Mouse (Mus musculus) ES-E14 (cell line): ENCODE data around the gene Fam171a2. TPM values are rescaled to one million over a fixed set of nuclear protein-coding genes. Genes with fewer than 3 reads are reported as not detected.

ENCODE experiments used
- DNase-seq: peaks from one replicate; pipeline ENCODE4 v3.0.0-alpha.2; 2013; ENCODE audit warnings: low read depth, low spot score
- H3K27ac ChIP-seq: 2 replicates; pipeline ENCODE4 v1.5.1; 2012; ENCODE audit warnings: low read depth, mild to moderate bottlenecking, low read length, moderate library complexity, mixed read lengths; ENCODE audit not compliant: poor library complexity, insufficient read depth, severe bottlenecking
- H3K36me3 ChIP-seq: 2 replicates; pipeline ENCODE4 v1.6.1; 2012; ENCODE audit warnings: mild to moderate bottlenecking, low read length, moderate library complexity, mixed read lengths; ENCODE audit not compliant: control insufficient read depth, poor library complexity, insufficient read depth, severe bottlenecking
- H3K4me1 ChIP-seq, 2 experiments: fragments of 150-350 bp in 1 of 2; sonication (generic) in 1 of 2; 2 replicates each; pipeline ENCODE4 v1.6.1; 2012; ENCODE audit warnings: low read length in 2 of 2, mild to moderate bottlenecking in 1 of 2, mixed read lengths in 1 of 2; ENCODE audit not compliant: control insufficient read depth in 2 of 2, insufficient read depth in 2 of 2, poor library complexity in 1 of 2
- H3K4me3 ChIP-seq, 2 experiments: fragments of 150-350 bp in 1 of 2; sonication (generic) in 1 of 2; 2 replicates each; pipeline ENCODE4 v1.5.1; 2012; ENCODE audit warnings: low read length in 2 of 2, low read depth in 1 of 2, mild to moderate bottlenecking in 1 of 2, mixed read lengths in 1 of 2; ENCODE audit not compliant: insufficient read depth in 1 of 2, poor library complexity in 1 of 2, severe bottlenecking in 1 of 2
- H3K9ac ChIP-seq: 2 replicates; pipeline ENCODE4 v1.6.1; 2012; ENCODE audit warnings: low read depth, mild to moderate bottlenecking, low read length, mixed read lengths; ENCODE audit not compliant: poor library complexity, insufficient read depth, severe bottlenecking
- H3K9me3 ChIP-seq: fragments of 150-350 bp; sonication (generic); 2 replicates; pipeline ENCODE4 v1.6.1; 2012; ENCODE audit warnings: low read depth, mild to moderate bottlenecking, low read length; ENCODE audit not compliant: control insufficient read depth, insufficient read depth
- CHD2 ChIP-seq: IDR thresholded peaks from 2 replicates; pipeline ENCODE4 v1.6.1; 2014; ENCODE audit warnings: mild to moderate bottlenecking, low read depth, low read length, inconsistent platforms
- HCFC1 ChIP-seq: IDR thresholded peaks from 2 replicates; pipeline ENCODE4 v1.6.1; 2012; ENCODE audit warnings: low read length, inconsistent platforms, borderline replicate concordance; ENCODE audit not compliant: insufficient read depth
- MAFK ChIP-seq: IDR thresholded peaks from 2 replicates; pipeline ENCODE4 v1.6.1; 2014; ENCODE audit warnings: mild to moderate bottlenecking, low read depth, low read length, inconsistent platforms; ENCODE audit not compliant: insufficient read depth
- ZC3H11A ChIP-seq: IDR thresholded peaks from 2 replicates; pipeline ENCODE4 v1.6.1; 2012; ENCODE audit warnings: low read depth, mild to moderate bottlenecking, inconsistent platforms, low read length, borderline replicate concordance
- ZNF384 ChIP-seq: IDR thresholded peaks from 2 replicates; pipeline ENCODE4 v1.6.1; 2012; ENCODE audit warnings: low read depth, low read length, inconsistent platforms
- in situ Hi-C, 2 experiments: fragments of 600-800 bp; cut with MboI; formaldehyde crosslinking; loops; one replicate each; pipeline ENCODE4 v1.15.1; 2025; ENCODE audit warnings: low sequenced_read_pairs in 2 of 2, inconsistent platforms in 1 of 2; ENCODE audit not compliant: unreplicated experiment in 2 of 2
- total RNA-seq: library from RNA; depleted of rRNA; stranded (reverse); fragments of 300-350 nt; gene quantifications from 2 replicates; pipeline ENCODE4 v1.2.3, GENCODE M21; 2012

The Fam171a2 gene
- total RNA-seq, 1 experiment: 6.7 TPM

DNA sequence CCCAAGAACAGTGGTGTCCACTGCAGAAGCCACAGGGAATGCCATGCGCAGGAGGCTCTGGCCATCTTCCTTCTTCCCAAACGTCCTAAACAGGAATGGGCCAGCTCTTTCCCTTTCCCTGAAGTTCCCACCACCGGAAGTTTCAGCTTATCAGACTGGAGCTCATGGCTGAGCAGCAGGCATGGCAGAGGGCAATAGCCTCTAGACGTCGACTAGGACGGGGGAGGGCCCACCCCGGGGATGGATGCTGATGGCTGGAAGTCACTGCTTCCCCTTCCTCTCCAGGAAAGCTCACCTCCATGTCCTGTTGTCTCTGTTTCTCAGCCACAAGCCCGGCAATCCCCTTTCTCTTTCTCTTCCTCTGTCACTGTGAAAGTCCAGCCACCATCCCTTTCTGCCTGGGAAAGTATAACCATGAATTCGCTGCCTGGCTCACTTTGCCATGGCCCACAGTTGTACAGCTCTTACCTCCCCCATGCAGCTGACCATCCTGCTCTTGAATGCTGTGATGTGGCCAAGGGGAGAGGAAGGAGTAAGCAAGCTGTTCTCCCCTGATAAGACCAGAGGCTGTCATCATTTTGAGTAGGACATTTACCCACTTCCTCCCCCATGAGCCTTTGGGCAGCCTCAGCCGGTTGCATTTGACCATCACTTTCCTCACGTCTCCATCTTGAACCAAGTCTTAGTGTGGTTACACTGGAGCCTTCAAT, 22.3 kb upstream of the Fam171a2 start, which contains the start of gene Itga2b:
Gene Itga2b, minus strand, starts transcription at position 475 of the 710 bp plus-strand sequence.
- in situ Hi-C loops: no loop called here
- DNase-seq: no peak
- Histone ChIP-seq H3K4me1 (peaks cover 0 to 4% of the 10 kb centered on the region in 2 experiments; a peak in 1 of 4 replicates), H3K36me3 (no peaks in the 10 kb centered on the region), H3K27ac (no peak within 1 kb of the TSS), H3K4me3 (no peak within 1 kb of the TSS), H3K9ac (no peak within 1 kb of the TSS), H3K9me3 (no peaks in the 10 kb centered on the region)
- TF ChIP-seq HCFC1: no peak

GRCm38 (mm10) chr11:102467041-102467631, 19.7 kb upstream of the Fam171a2 start:
- H3K27ac ChIP-seq: no peak overlapping the region
- in situ Hi-C loops: no loop called here
- H3K9ac ChIP-seq: peak overlapping the region; percentile 65
- peaks cover 0 to 4% of the 10 kb centered on the region in 2 experiments; a peak in 1 of 4 replicates for H3K4me1 ChIP-seq
- peak overlapping the region; percentile 59 to 77 for H3K4me3 ChIP-seq
- H3K9me3 ChIP-seq: no peaks in the 10 kb centered on the region
- DNase-seq: peak; percentile 88
- H3K36me3 ChIP-seq: no peaks in the 10 kb centered on the region
- TF ChIP-seq ZC3H11A: no peak
- no peak for TF ChIP-seq MAFK
- no peak for TF ChIP-seq HCFC1
- no peak for TF ChIP-seq ZNF384
- TF ChIP-seq CHD2: no peak

GRCm38 (mm10) chr11:102465713-102466436, 18.4 kb upstream of the Fam171a2 start:
- Histone ChIP-seq H3K4me3 (no peak overlapping the region), H3K4me1 (peaks cover 0 to 4% of the 10 kb centered on the region in 2 experiments; a peak in 1 of 4 replicates), H3K9me3 (no peaks in the 10 kb centered on the region), H3K9ac (no peak overlapping the region), H3K27ac (no peak overlapping the region), H3K36me3 (no peaks in the 10 kb centered on the region)
- TF ChIP-seq MAFK: peak; percentile 44; the same call in 1 of the 2 replicates
- TF ChIP-seq ZC3H11A: no peak
- DNase-seq: no peak
- in situ Hi-C loops: no loop called here

DNA sequence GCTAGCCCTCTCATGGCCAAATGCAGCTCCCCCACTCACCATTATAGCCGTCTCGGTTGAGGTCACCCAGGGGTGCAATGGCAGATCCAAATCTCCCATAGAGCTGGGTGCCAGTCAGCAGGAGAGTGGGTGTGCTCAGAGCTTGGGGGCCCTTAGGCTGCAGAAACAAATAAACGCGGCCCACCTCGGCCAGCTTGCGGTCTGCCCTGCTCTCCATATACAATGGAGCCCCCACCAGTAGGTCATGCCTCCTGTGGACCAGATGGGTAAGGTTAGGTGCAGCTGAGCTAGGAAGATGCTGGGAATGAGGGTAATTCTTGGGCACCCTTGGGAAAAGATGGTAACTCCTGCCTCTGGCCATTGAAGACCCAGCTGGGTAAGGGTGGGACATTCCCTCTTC, 17.4 kb upstream of the Fam171a2 start:
- TF ChIP-seq ZNF384 (no peak), HCFC1 (no peak), MAFK (no peak), CHD2 (no peak), ZC3H11A (no peak)
- in situ Hi-C loops: no loop called here

More for the DNA sequence above, 17.4 kb upstream of the Fam171a2 start:
- Histone ChIP-seq H3K36me3 (no peaks in the 10 kb centered on the region), H3K4me1 (peaks cover 0 to 4% of the 10 kb centered on the region in 2 experiments; a peak in 1 of 4 replicates), H3K27ac (no peak overlapping the region), H3K9me3 (no peaks in the 10 kb centered on the region), H3K9ac (no peak overlapping the region), H3K4me3 (no peak overlapping the region)
- DNase-seq: no peak
